Mouse (Mus musculus) kidney, adult 2 months (tissue): ENCODE results near the gene 2900026A02Rik. TPM values are rescaled to one million over a fixed set of nuclear protein-coding genes. Genes with fewer than 3 reads are reported as not detected.

Source experiments
- DNase-seq: peaks from one replicate; pipeline ENCODE4 v3.0.0; 2021
- H3K27ac ChIP-seq: fragments of 200-500 bp; 2 replicates; pipeline ENCODE4 v1.5.1; 2012; ENCODE audit warnings: low read depth, low read length, control low read depth, inconsistent platforms; ENCODE audit not compliant: insufficient read depth
- H3K27me3 ChIP-seq: fragments of 200-500 bp; replicated peaks from 2 replicates; pipeline ENCODE4 v1.6.1; 2012; ENCODE audit warnings: mild to moderate bottlenecking, moderate library complexity, low read length, inconsistent platforms; ENCODE audit not compliant: control insufficient read depth, insufficient read depth
- H3K36me3 ChIP-seq: fragments of 200-500 bp; 2 replicates; pipeline ENCODE4 v1.6.1; 2012; ENCODE audit warnings: mild to moderate bottlenecking, moderate library complexity, low read length, inconsistent platforms; ENCODE audit not compliant: control insufficient read depth, insufficient read depth
- H3K4me1 ChIP-seq: fragments of 200-500 bp; 2 replicates; pipeline ENCODE4 v1.6.1; 2011; ENCODE audit warnings: low read length; ENCODE audit not compliant: control insufficient read depth, insufficient read depth
- H3K4me3 ChIP-seq: fragments of 200-500 bp; 2 replicates; pipeline ENCODE4 v1.5.1; 2011; ENCODE audit warnings: mild to moderate bottlenecking, low read depth, low read length, control low read depth; ENCODE audit not compliant: insufficient read depth
- CTCF ChIP-seq: fragments of 200-500 bp; conservative IDR thresholded peaks from 2 replicates; pipeline ENCODE4 v1.5.1; 2011; ENCODE audit warnings: low read depth, mild to moderate bottlenecking, control low read depth, low read length, moderate library complexity, mixed read lengths; ENCODE audit not compliant: insufficient read depth, insufficient read length
- POLR2A ChIP-seq: fragments of 200-500 bp; IDR thresholded peaks from one replicate; pipeline ENCODE4 v1.6.1; 2011; ENCODE audit warnings: low read depth, low read length, control low read depth
- WGBS: fragments of 180-500 bp; shearing (Covaris S2); methylation state at CpG from one replicate; pipeline ENCODE4 v1.1.7; 2018; 5-methylcytosine and 5-hydroxymethylcytosine counted together
- polyA plus RNA-seq: library from polyadenylated mRNA; depleted of rRNA; stranded (reverse); fragments of >200 nt; gene quantifications from 2 replicates; pipeline ENCODE4 v1.2.3, GENCODE M21; 2012

The 2900026A02Rik gene
- polyA plus RNA-seq, 1 experiment, result 15.0 TPM

DNA sequence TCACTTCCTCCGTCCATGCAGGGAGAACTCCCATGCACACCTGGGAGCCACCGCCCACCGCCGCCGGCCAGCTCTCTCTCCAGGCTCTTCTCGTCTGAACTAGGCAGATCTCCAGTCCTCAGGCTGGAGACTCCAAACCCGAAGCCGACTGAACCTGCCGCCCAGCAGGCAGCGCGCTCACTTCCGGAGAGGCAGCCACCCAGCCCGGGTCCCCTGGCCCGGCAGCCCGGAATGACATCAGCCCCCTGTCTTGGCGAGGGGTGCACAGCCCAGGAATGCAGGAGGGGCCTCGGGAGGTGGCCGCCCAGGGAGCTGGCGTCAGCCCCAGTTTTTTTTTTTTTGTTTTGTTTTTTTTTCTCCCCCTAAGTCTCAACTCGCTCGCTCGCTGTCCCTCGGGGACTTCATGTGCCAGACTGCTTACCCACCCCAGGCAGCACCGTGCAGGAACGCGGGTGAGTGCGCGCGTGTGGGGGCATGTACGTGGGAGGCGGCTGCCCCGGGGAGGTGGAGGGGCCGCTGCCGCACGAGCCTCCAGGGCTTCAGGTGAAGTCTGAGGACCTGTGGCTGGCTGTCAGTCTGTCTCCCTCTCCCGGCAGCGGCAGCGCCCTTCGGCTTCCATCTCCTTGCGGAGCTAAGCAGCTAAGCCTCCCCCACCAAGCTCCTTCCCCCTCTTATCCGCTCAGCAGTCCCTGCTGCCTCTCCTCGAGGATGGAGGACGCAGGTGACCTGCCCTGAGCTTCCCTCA, 82.5 kb downstream of the 2900026A02Rik start:
- Histone ChIP-seq H3K4me1 (no peaks in the 10 kb centered on the region), H3K36me3 (no peaks in the 10 kb centered on the region), H3K4me3 (peak overlapping the region; percentile 46), H3K27me3 (no peaks in the 10 kb centered on the region), H3K27ac (no peak overlapping the region)
- TF ChIP-seq POLR2A (no peak), CTCF (peak; percentile 34; the same call in 1 of the 2 replicates)
- WGBS, result 11% methylated on average over 43 of the region's 43 CpGs
- peak; percentile 67 for DNase-seq

DNA sequence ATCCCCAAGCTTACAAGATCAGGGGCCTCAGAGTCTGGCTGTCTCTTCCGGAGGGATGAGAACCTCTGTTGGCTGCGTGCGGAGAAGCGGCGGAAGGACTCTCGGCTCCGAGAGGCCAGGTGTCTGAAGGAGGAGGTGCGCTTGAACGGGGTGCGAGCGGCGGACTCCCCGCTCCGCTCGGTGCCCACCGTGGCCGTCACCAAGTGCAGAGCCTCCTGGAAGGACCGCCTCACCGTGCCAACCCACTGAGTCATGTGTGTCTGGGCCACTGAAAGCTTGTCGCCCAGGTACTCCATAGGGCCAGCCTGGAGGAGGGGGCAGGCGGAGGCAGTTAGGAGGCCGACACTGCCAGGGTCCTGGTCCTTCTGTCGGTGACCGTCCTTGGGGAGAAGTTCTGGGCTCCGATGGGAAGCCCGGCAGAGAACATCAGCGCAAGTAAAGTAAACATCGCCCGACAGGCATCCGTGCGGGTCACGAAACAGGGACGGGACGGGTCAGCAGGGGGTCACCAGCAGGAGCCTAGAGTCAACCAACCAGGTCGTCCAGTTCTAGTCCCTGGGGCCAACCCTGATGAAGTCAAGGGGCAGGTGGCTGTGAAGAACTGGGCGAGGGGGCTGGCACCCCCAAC, 83.2 kb downstream of the 2900026A02Rik start:
- no peak for TF ChIP-seq CTCF
- no peak for TF ChIP-seq POLR2A
- 51% methylated on average over 36 of the region's 36 CpGs for WGBS
- Histone ChIP-seq H3K36me3 (no peaks in the 10 kb centered on the region), H3K4me3 (peak overlapping the region; percentile 46), H3K27me3 (no peaks in the 10 kb centered on the region), H3K4me1 (no peaks in the 10 kb centered on the region), H3K27ac (no peak overlapping the region)
- no peak for DNase-seq

- WGBS, result 71% methylated on average over 13 of the region's 13 CpGs
- Histone ChIP-seq H3K27me3 (no peaks in the 10 kb centered on the region), H3K4me1 (no peaks in the 10 kb centered on the region), H3K27ac (no peak overlapping the region), H3K36me3 (no peaks in the 10 kb centered on the region), H3K4me3 (peak overlapping the region; percentile 5; the same call in 1 of the 2 replicates)
- TF ChIP-seq CTCF, result no peak
- no peak for TF ChIP-seq POLR2A
- DNase-seq, result peak; percentile 30
Observed at GRCm38 (mm10) chr5:113136951-113137487, 84.0 kb downstream of the 2900026A02Rik start.

DNA sequence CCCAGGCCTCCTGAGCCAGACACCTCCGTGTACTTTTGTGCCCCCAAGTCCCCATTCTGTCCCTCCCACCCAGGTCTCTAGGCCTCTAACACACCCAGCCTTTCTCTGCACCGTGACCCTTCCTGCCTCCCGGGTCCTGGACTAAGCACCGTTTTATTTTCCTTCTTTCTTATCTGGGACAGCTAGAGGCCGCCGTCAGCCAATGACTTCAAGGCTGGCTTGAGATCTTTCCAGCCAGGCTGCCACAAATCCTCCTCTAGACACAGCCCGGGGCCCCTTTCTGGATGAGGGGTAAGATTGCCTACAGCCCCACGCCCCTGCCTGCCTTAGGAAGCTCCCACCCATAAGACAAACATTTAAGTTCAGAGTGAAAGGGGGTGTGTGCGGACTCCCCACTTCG, 85.5 kb downstream of the 2900026A02Rik start:
- WGBS, result 41% methylated on average over 10 of the region's 10 CpGs
- TF ChIP-seq POLR2A (no peak), CTCF (no peak)
- no peak for DNase-seq
- Histone ChIP-seq H3K27ac (no peak overlapping the region), H3K36me3 (no peaks in the 10 kb centered on the region), H3K27me3 (no peaks in the 10 kb centered on the region), H3K4me1 (no peaks in the 10 kb centered on the region), H3K4me3 (no peak overlapping the region)

DNA sequence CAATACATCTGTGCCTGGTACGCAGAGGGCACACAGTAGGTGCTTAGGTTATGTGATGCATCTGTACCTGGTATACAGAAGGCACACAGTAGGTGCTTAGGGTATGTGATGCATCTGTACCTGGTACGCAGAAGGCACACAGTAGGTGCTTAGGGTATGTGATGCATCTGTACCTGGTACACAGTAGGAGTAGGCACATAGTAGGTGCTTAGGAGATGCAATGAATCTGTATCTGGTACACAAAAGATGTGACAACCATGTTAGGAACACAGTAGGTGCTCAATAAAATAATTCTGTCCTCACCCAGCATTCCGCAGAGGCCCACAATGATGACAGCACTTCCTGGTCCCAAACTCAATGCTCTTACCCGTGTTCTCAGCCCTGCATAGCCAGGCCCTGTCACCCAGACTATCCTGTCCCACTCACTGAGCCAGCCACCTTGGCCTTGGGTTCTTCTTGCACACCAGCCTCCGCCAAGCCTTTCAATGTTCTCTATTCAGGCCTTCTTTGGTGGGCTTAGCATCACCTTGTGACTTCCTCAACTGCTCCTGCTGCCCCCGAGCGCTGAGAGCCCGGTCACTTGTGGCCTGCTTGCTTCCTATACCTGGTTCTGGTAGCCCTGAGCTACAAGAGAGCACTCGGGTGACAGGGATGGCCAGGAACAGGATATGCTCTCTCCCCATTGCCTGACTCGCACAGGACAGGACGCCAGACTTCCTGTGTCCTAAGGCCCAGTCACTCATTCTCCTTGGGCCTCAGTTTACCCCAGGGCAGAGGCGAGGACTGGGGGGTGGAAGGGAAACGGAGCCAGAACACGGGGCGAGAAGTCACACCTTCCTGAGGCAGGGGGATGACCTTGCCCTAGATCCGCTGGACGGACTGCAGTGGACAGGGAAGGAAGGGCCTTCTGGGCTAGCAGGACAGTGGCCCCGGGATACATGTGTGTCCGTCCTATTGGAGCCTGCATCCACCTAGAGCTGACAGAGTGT, 87.0 kb downstream of the 2900026A02Rik start:
- no peaks in the 10 kb centered on the region for H3K36me3 ChIP-seq
- peak overlapping the region; percentile 33; the same call in 1 of the 2 replicates for H3K27ac ChIP-seq
- no peak overlapping the region for H3K4me3 ChIP-seq
- no peaks in the 10 kb centered on the region for H3K4me1 ChIP-seq
- no peaks in the 10 kb centered on the region for H3K27me3 ChIP-seq
- no peak for DNase-seq
- TF ChIP-seq CTCF (no peak), POLR2A (no peak)
- 89% methylated on average over 19 of the region's 19 CpGs for WGBS

- Histone ChIP-seq H3K27me3 (no peaks in the 10 kb centered on the region), H3K36me3 (no peaks in the 10 kb centered on the region), H3K4me1 (no peaks in the 10 kb centered on the region), H3K27ac (peak overlapping the region; percentile 33), H3K4me3 (no peak overlapping the region)
- 55% methylated on average over 9 of the region's 9 CpGs for WGBS
- TF ChIP-seq POLR2A (no peak), CTCF (no peak)
- DNase-seq, result peak; percentile 82
Observed at GRCm38 (mm10) chr5:113133080-113133491, 88.0 kb downstream of the 2900026A02Rik start.

DNA sequence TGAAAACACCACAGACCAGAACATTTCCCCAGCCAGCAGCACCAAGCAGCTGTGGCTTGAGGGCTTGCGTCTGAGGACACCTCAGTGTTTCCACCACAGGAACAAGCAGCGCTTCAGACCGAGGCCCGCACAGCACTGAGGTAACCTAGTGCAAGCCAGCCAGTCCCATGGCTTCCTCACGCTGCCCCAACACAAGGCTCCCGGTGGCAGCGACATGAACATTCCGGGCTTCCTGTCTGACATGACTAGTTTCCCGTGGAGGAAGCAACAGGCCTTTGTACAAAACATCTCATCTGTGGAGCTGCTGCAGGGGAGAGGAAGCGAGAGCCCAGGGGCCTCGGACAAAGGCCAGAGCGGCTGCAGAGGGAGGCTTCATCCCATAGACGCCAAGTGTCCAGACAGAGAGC, 88.4 kb downstream of the 2900026A02Rik start:
- H3K4me3 ChIP-seq, result no peak overlapping the region
- TF ChIP-seq POLR2A, result no peak
- TF ChIP-seq CTCF, result no peak
- WGBS, result 43% methylated on average over 13 of the region's 13 CpGs
- H3K36me3 ChIP-seq, result no peaks in the 10 kb centered on the region
- H3K27me3 ChIP-seq, result no peaks in the 10 kb centered on the region
- no peaks in the 10 kb centered on the region for H3K4me1 ChIP-seq
- DNase-seq, result peak; percentile 72
- peak overlapping the region; percentile 78 for H3K27ac ChIP-seq
